Mouse (Mus musculus) olfactory bulb, adult 2 months (tissue): ENCODE data around the gene Cep41.

ENCODE experiments used
- CTCF ChIP-seq: fragments of 200-500 bp; IDR thresholded peaks from 2 replicates; pipeline ENCODE4 v1.5.1; 2012; ENCODE audit warnings: low read depth, mild to moderate bottlenecking, low read length, moderate library complexity; ENCODE audit not compliant: insufficient read depth
- POLR2A ChIP-seq: fragments of 200-500 bp; IDR thresholded peaks from 2 replicates; pipeline ENCODE4 v1.6.1; 2012; ENCODE audit warnings: mild to moderate bottlenecking, low read depth, low read length, moderate library complexity; ENCODE audit not compliant: insufficient read depth

DNA sequence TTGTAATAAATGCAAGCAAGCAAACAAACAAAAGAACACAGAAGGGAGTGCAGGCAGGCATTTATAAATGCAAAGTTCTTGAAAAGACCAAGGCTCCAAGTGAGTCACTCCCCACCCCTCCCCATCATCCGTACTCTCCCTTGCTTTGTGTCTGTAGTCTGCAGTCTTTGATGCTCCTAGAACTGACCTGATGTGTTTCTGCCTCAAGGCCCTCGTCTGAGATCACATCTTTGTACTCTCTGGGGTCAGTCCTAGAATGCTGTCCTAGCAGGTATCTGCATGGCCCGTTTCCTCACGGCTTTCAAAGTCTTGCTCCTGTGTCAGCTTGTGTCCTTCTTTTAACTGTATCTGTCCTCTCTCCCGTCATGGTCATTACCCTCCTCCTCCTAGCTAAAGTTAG lies 73.9 kb downstream of the Cep41 start:
- no peak for TF ChIP-seq CTCF
- TF ChIP-seq POLR2A, result no peak
